Mouse (Mus musculus) heart, embryonic 16.5 days (tissue): ENCODE data around the gene Banf1. TPM values are rescaled to one million over a fixed set of nuclear protein-coding genes. Genes with fewer than 3 reads are reported as not detected.

Source experiments
- polyA plus RNA-seq: library from polyadenylated mRNA; unstranded; fragments of >200 nt; fragmentation: Nextera tagmentation; extraction: Ambion mirVana; gene quantifications from 2 replicates; pipeline ENCODE4 v1.2.1, GENCODE M21; 2015

Banf1 gene
- polyA plus RNA-seq, 1 experiment from 2014 or later = 465 TPM

Other genes with a start within 250 kb of the Banf1 start
- 19.3 and 22.7 TPM in 2 replicates for gene Klc2, start 248.6 kb downstream of the Banf1 start, polyA plus RNA-seq
- gene Pacs1, start 94.0 kb downstream of the Banf1 start, polyA plus RNA-seq = 15.5 and 18.0 TPM in 2 replicates
- gene Sf3b2, start 71.7 kb downstream of the Banf1 start, polyA plus RNA-seq = 210 and 211 TPM in 2 replicates
- gene Gal3st3, start 68.8 kb downstream of the Banf1 start, polyA plus RNA-seq = 7.3 and 7.7 TPM in 2 replicates
- not detected in 2 replicates for gene Catsper1, start 31.4 kb downstream of the Banf1 start, polyA plus RNA-seq
- gene Cst6, start 17.6 kb downstream of the Banf1 start, polyA plus RNA-seq = 1.00 and 2.1 TPM in 2 replicates
- gene Eif1ad, start 427 bp downstream of the Banf1 start, polyA plus RNA-seq = 44.5 and 45.2 TPM in 2 replicates
- gene Sart1, start 21.5 kb upstream of the Banf1 start, polyA plus RNA-seq = 49.6 and 54.7 TPM in 2 replicates
- gene Tsga10ip, start 35.4 kb upstream of the Banf1 start, polyA plus RNA-seq = 1.6 and 2.1 TPM in 2 replicates
- 219 and 232 TPM in 2 replicates for gene Drap1, start 57.8 kb upstream of the Banf1 start, polyA plus RNA-seq
- gene AI837181, start 58.0 kb upstream of the Banf1 start, polyA plus RNA-seq = 34.6 and 41.8 TPM in 2 replicates
- gene Fosl1, start 80.4 kb upstream of the Banf1 start, polyA plus RNA-seq = 0.16 TPM in 1 of 2 replicates, not detected in the other
- gene Ccdc85b, start 90.7 kb upstream of the Banf1 start, polyA plus RNA-seq = 7.6 and 8.0 TPM in 2 replicates
- 108 TPM in 2 replicates for gene Fibp, start 93.4 kb upstream of the Banf1 start, polyA plus RNA-seq
- gene Ctsw, start 101.3 kb upstream of the Banf1 start, polyA plus RNA-seq = 3.1 and 7.4 TPM in 2 replicates
- gene Efemp2, start 106.8 kb upstream of the Banf1 start, polyA plus RNA-seq = 62.7 and 76.1 TPM in 2 replicates
- gene Mus81, start 121.2 kb upstream of the Banf1 start, polyA plus RNA-seq = 50.1 and 52.9 TPM in 2 replicates
- 1,696 and 1,829 TPM in 2 replicates for gene Cfl1, start 123.3 kb upstream of the Banf1 start, polyA plus RNA-seq
- not detected in 2 replicates for gene 1700020D05Rik, start 136.6 kb upstream of the Banf1 start, polyA plus RNA-seq
- 17.2 and 18.3 TPM in 2 replicates for gene Snx32, start 143.4 kb upstream of the Banf1 start, polyA plus RNA-seq
- 0.54 and 0.61 TPM in 2 replicates for gene Ovol1, start 193.5 kb upstream of the Banf1 start, polyA plus RNA-seq
- 3.8 and 4.0 TPM in 2 replicates for gene Ap5b1, start 200.9 kb upstream of the Banf1 start, polyA plus RNA-seq
- gene Rnaseh2c, start 234.7 kb upstream of the Banf1 start, polyA plus RNA-seq = 76.7 and 80.0 TPM in 2 replicates
- 30.3 and 31.8 TPM in 2 replicates for gene Kat5, start 243.1 kb upstream of the Banf1 start, polyA plus RNA-seq